Mouse (Mus musculus): ENCODE results near the gene Mpdu1.
"Not testable (repeated sequence)": the region's sequence is repeated elsewhere in the genome, so short reads cannot be mapped to it uniquely, and the experiment has no call there.

DNA sequence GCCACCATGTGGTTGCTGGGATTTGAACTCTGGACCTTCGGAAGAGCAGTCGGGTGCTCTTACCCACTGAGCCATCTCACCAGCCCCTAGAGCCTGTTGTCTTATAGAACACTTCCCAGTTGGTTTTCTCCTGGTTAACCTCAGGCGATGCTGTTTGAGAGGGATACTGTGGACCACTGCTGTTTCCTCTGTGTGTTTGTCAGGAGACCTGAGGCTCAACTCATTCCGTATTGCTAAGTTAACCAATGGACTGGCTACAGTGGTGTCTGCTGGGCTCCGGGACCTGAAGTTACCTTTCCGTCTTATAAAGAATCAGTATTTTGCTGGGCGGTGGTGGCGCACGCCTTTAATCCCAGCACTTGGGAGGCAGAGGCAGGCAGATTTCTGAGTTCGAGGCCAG lies 40.4 kb upstream of the Mpdu1 start:
- not testable (repeated sequence) for TF ChIP-seq CTCF (IDR thresholded peaks at IDR 0.05; ENCODE audit: low read depth, low read length); POLR2A (IDR thresholded peaks at IDR 0.05; ENCODE audit: insufficient read depth, low read length)
